Comparison of ENCODE assay signal across 20 mouse cellular contexts in the genomic region with DNA sequence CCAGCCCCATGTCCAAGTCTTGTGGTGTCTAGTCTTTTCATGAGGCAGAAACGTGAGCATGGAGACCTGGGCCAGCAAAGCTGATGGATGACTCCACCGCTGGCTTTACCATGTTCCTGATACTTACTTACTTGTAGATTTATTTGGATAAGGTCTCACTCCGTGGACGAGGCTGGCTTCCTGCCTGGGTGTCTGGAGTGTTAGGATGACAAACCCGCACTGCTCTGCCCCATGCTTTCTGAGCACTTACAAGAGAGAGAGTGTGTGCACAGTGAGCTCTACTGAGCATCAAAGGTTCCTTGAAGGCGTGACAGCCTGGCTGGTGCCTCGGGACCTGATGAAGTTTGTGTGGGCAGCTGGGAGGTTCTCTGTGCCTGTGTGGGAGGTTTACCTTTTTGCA. TPM values are rescaled to one million over a fixed set of nuclear protein-coding genes. Genes with fewer than 3 reads are reported as not detected.
DNase-seq lines count a peak whose midpoint lies in the region; ATAC-seq lines count a peak whose summit lies in the region.
"Had no signal": no experiment of that assay in that cellular context is flagged by ENCODE, and none has a peak within 500 bp of the region (broad histone marks: within the 10 kb centered on the region; RNA-seq: fewer than 3 reads in every experiment).

No protein-coding gene starts in this region.

- no peak overlapping the region for H3K9ac ChIP-seq in hindbrain, embryonic 12.5 days
- H3K9ac ChIP-seq: embryonic facial prominence, embryonic 12.5 days; forebrain, postnatal 0 days; liver, postnatal 0 days had no signal

- no peak overlapping the region for H3K27ac ChIP-seq in hindbrain, embryonic 12.5 days
- H3K27ac ChIP-seq: embryonic facial prominence, embryonic 12.5 days; midbrain, embryonic 10.5 days had no signal

- H3K4me1 ChIP-seq in hindbrain, embryonic 12.5 days = peaks cover 3% of the 10 kb centered on the region; the same call in 1 of the 2 replicates

- no peak for ATAC-seq in hindbrain, embryonic 12.5 days (ENCODE audit: low FRiP score)
- ATAC-seq: forebrain, postnatal 0 days; hindbrain, embryonic 16.5 days; liver, postnatal 0 days had no signal

- no peaks in the 10 kb centered on the region for H3K9me3 ChIP-seq in hindbrain, embryonic 12.5 days (replicated peaks)
- H3K9me3 ChIP-seq: embryonic facial prominence, embryonic 12.5 days; midbrain, embryonic 10.5 days had no signal

- DNase-seq in heart, adult 11 months = peak; percentile 79
- DNase-seq in heart, adult 8-10 months (ENCODE audit: low spot score) = no peak
- peak; percentile 56 to 58 for DNase-seq in left cerebral cortex, adult 9 months (ENCODE audit: low spot score in 2 of 2)
- no peak for DNase-seq in left cerebral cortex, postnatal 14 days (ENCODE audit: low spot score in 2 of 2)
- peak; percentile 20 for DNase-seq in right cerebral cortex, postnatal 25 days
- DNase-seq in right cerebral cortex, postnatal 14 days = no peak
- DNase-seq: adrenal gland, adult 8-10 months; cerebellum, adult 11-12 months; forebrain, postnatal 0 days; gastrocnemius, postnatal 25 days; heart, postnatal 36 days; kidney, adult 18-20 months; kidney, postnatal 36 days; liver, postnatal 0 days; thymus, postnatal 36 days had no signal

- no peak overlapping the region for H3K4me3 ChIP-seq in hindbrain, embryonic 12.5 days
- H3K4me3 ChIP-seq: embryonic facial prominence, embryonic 12.5 days; midbrain, embryonic 10.5 days had no signal

- WGBS in hindbrain, embryonic 12.5 days = 72% methylated on average over 7 of the region's 7 CpGs

- H3K4me2 ChIP-seq in hindbrain, embryonic 12.5 days (replicated peaks) = no peak overlapping the region
- H3K4me2 ChIP-seq: embryonic facial prominence, embryonic 12.5 days; heart, embryonic 11.5 days had no signal

- H3K36me3 ChIP-seq in hindbrain, embryonic 12.5 days = no peaks in the 10 kb centered on the region
- H3K36me3 ChIP-seq: embryonic facial prominence, embryonic 12.5 days; midbrain, embryonic 10.5 days had no signal

- H3K27me3 ChIP-seq in hindbrain, embryonic 12.5 days = no peaks in the 10 kb centered on the region
- H3K27me3 ChIP-seq: embryonic facial prominence, embryonic 12.5 days had no signal

- intact Hi-C loops in left cerebral cortex, postnatal 14 days (cut with DNase I) = no loop called here

RNA-seq across cellular contexts. Expression of a gene that starts 27.5 kb away (rescaled TPM):
- total RNA-seq in heart, adult 8-10 months (2022) = 10 to 100 TPM in 3 of 4 experiments, 1 to 10 TPM in 1; 9.5 to 20.6 (median 11.9) TPM
- 10 to 100 TPM; 32.6 to 36.0 TPM for total RNA-seq in left cerebral cortex, postnatal 14 days (2021)
- 22.2 and 22.6 TPM in 2 replicates for polyA plus RNA-seq in hindbrain, embryonic 12.5 days (2016; fragmentation: Nextera tagmentation; extraction: Ambion mirVana)

Comparison
In these comparisons a context has a peak if more than half of its experiments do, and no peak if none do; other contexts are left out.
1. DNase-seq: peak in heart, adult 11 months (single experiment), left cerebral cortex, adult 9 months (2 of 2) and right cerebral cortex, postnatal 25 days (single experiment); none in heart, adult 8-10 months (single experiment), left cerebral cortex, postnatal 14 days (0 of 2) and right cerebral cortex, postnatal 14 days (single experiment).